ENCODE assay signal across 13 mouse cellular contexts in genomic region chr1:194682021-194682420, GRCm38 (mm10).
DNase-seq lines count a peak whose midpoint lies in the region; ATAC-seq and TF ChIP-seq lines count a peak whose summit lies in the region.
"Had no signal": no experiment of that assay in that cellular context is flagged by ENCODE, and none has a peak within 500 bp of the region (broad histone marks: within the 10 kb centered on the region; RNA-seq: fewer than 3 reads in every experiment).

No protein-coding gene starts in this region.

- TF ChIP-seq EP300 in stomach, postnatal 0 days (optimal IDR thresholded peaks at IDR 0.05) = no peak

- H3K9ac ChIP-seq in stomach, postnatal 0 days (ENCODE audit: low read length) = no peak overlapping the region
- no peak overlapping the region for H3K9ac ChIP-seq in hindbrain, embryonic 13.5 days
- H3K9ac ChIP-seq in midbrain, embryonic 13.5 days (replicated peaks) = no peak overlapping the region
- H3K9ac ChIP-seq: embryonic facial prominence, embryonic 13.5 days; intestine, embryonic 15.5 days; midbrain, embryonic 12.5 days had no signal

- no peak for ATAC-seq in stomach, postnatal 0 days (ENCODE audit: low FRiP score, low TSS enrichment)
- no peak for ATAC-seq in hindbrain, embryonic 13.5 days (ENCODE audit: low FRiP score)
- ATAC-seq in midbrain, embryonic 13.5 days = no peak
- ATAC-seq: intestine, embryonic 15.5 days had no signal

- DNase-seq in heart, postnatal 4 days = peak; percentile 52
- DNase-seq in heart, postnatal 14 days = no peak
- DNase-seq in frontal cortex, adult 2 months (ENCODE audit: extremely low spot score in 1 of 2, low spot score in 1 of 2) = peak; percentile 75 to 91
- DNase-seq in left cerebral cortex, adult 2 months (ENCODE audit: extremely low spot score in 1 of 2, low spot score in 2 of 2) = peak; percentile 64 to 84
- DNase-seq in stomach, postnatal 0 days (ENCODE audit: low spot score) = peak; percentile 31
- no peak for DNase-seq in embryo, embryonic 10.5 days (ENCODE audit: low spot score)
- DNase-seq: thymus, postnatal 4 days had no signal

- H3K27me3 ChIP-seq in stomach, postnatal 0 days (ENCODE audit: control insufficient read depth, insufficient read depth, low read length) = no peaks in the 10 kb centered on the region
- H3K27me3 ChIP-seq in hindbrain, embryonic 13.5 days = no peaks in the 10 kb centered on the region
- no peaks in the 10 kb centered on the region for H3K27me3 ChIP-seq in midbrain, embryonic 13.5 days
- H3K27me3 ChIP-seq: embryonic facial prominence, embryonic 13.5 days; intestine, embryonic 15.5 days; midbrain, embryonic 12.5 days had no signal

- H3K4me1 ChIP-seq in stomach, postnatal 0 days (replicated peaks; ENCODE audit: control insufficient read depth, insufficient read depth) = peaks cover 14% of the 10 kb centered on the region; the same call in 1 of the 2 replicates
- H3K4me1 ChIP-seq in hindbrain, embryonic 13.5 days (replicated peaks) = peaks cover 51% of the 10 kb centered on the region
- peaks cover 26% of the 10 kb centered on the region for H3K4me1 ChIP-seq in midbrain, embryonic 13.5 days (replicated peaks)

- H3K27ac ChIP-seq in left cerebral cortex, adult 2 months = peak overlapping the region; percentile 78
- H3K27ac ChIP-seq in stomach, postnatal 0 days (replicated peaks) = no peak overlapping the region
- no peak overlapping the region for H3K27ac ChIP-seq in hindbrain, embryonic 13.5 days
- H3K27ac ChIP-seq in midbrain, embryonic 13.5 days = no peak overlapping the region
- H3K27ac ChIP-seq: embryonic facial prominence, embryonic 13.5 days; intestine, embryonic 15.5 days; midbrain, embryonic 12.5 days had no signal

- H3K4me2 ChIP-seq in stomach, postnatal 0 days (replicated peaks; ENCODE audit: low read depth) = no peak overlapping the region
- no peak overlapping the region for H3K4me2 ChIP-seq in hindbrain, embryonic 13.5 days
- no peak overlapping the region for H3K4me2 ChIP-seq in midbrain, embryonic 13.5 days (replicated peaks)
- H3K4me2 ChIP-seq: embryonic facial prominence, embryonic 13.5 days; intestine, embryonic 15.5 days; liver, embryonic 11.5 days; midbrain, embryonic 12.5 days had no signal

- TF ChIP-seq CTCF in left cerebral cortex, adult 2 months (IDR thresholded peaks at IDR 0.05) = no peak
- TF ChIP-seq CTCF in stomach, postnatal 0 days (IDR thresholded peaks at IDR 0.05; ENCODE audit: low read depth) = no peak

- no peaks in the 10 kb centered on the region for H3K36me3 ChIP-seq in stomach, postnatal 0 days (ENCODE audit: control insufficient read depth, insufficient read depth, low read length)
- H3K36me3 ChIP-seq in hindbrain, embryonic 13.5 days = no peaks in the 10 kb centered on the region
- no peaks in the 10 kb centered on the region for H3K36me3 ChIP-seq in midbrain, embryonic 13.5 days
- H3K36me3 ChIP-seq: embryonic facial prominence, embryonic 13.5 days; intestine, embryonic 15.5 days; midbrain, embryonic 12.5 days had no signal

- no peak overlapping the region for H3K4me3 ChIP-seq in left cerebral cortex, adult 2 months
- H3K4me3 ChIP-seq in stomach, postnatal 0 days (ENCODE audit: low read depth, low read length) = no peak overlapping the region
- no peak overlapping the region for H3K4me3 ChIP-seq in hindbrain, embryonic 13.5 days
- H3K4me3 ChIP-seq in midbrain, embryonic 13.5 days (replicated peaks) = no peak overlapping the region
- H3K4me3 ChIP-seq: embryonic facial prominence, embryonic 13.5 days; intestine, embryonic 15.5 days; midbrain, embryonic 12.5 days had no signal

- no peaks in the 10 kb centered on the region for H3K9me3 ChIP-seq in stomach, postnatal 0 days (ENCODE audit: control insufficient read depth, low read length)
- H3K9me3 ChIP-seq in hindbrain, embryonic 13.5 days = no peaks in the 10 kb centered on the region
- H3K9me3 ChIP-seq in midbrain, embryonic 13.5 days = no peaks in the 10 kb centered on the region
- H3K9me3 ChIP-seq: embryonic facial prominence, embryonic 13.5 days; intestine, embryonic 15.5 days; midbrain, embryonic 12.5 days had no signal

- intact Hi-C loops in heart, postnatal 14 days (cut with DNase I) = no loop called here
- intact Hi-C loops in left cerebral cortex, adult 2 months (cut with DNase I) = loop anchor here (10.0 kb wide), 1 partner anchor 1097 kb away; no protein-coding TSS in a partner anchor

Comparison
In these comparisons a context has a peak if more than half of its experiments do, and no peak if none do; other contexts are left out.
1. DNase-seq: peak in heart, postnatal 4 days (single experiment), frontal cortex, adult 2 months (2 of 2), left cerebral cortex, adult 2 months (2 of 2) and stomach, postnatal 0 days (single experiment); none in heart, postnatal 14 days (0 of 2) and embryo, embryonic 10.5 days (single experiment).